30 mouse cellular contexts compared by ENCODE assay signal in the genomic region with DNA sequence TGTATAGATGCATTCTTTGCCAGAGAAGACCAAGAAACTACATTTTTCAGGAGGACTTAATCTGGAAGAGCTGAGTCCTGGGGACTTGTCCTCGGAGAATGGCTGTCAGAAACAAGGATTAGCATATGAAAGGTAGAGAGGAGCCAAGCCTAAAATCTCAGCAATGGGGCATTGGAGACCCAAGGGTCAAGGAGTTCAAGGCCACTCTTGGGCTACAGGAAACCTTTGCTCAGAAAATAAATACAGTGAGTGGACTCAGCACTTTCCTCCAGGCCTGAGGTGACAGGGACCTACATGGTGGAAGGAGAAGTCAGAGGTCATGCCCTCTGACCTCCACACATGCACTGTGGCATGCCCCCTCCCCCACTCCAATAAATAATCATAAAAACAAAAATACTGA. TPM values are rescaled to one million over a fixed set of nuclear protein-coding genes. Genes with fewer than 3 reads are reported as not detected.
A peak's percentile ranks its signal among the peaks of the same experiment; 100 is the strongest.
DNase-seq lines count a peak whose midpoint lies in the region; ATAC-seq and TF ChIP-seq lines count a peak whose summit lies in the region.
"Had no signal": no experiment of that assay in that cellular context is flagged by ENCODE, and none has a peak within 500 bp of the region (broad histone marks: within the 10 kb centered on the region; RNA-seq: fewer than 3 reads in every experiment).

No protein-coding gene starts in this region.

- in situ Hi-C loops in ES-E14 (cut with MboI; ENCODE audit: low sequenced_read_pairs in 2 of 2, unreplicated experiment in 2 of 2) = no loop called here

- H3K4me1 ChIP-seq in midbrain, embryonic 11.5 days (ENCODE audit: control insufficient read depth, insufficient read depth, low read length) = no peaks in the 10 kb centered on the region
- peaks cover 13% of the 10 kb centered on the region for H3K4me1 ChIP-seq in midbrain, embryonic 13.5 days (replicated peaks)
- peaks cover 15% of the 10 kb centered on the region in 2 experiments for H3K4me1 ChIP-seq in ES-E14 (ENCODE audit: control insufficient read depth in 2 of 2, insufficient read depth in 2 of 2, low read length in 2 of 2, poor library complexity in 1 of 2)

- H3K9ac ChIP-seq in midbrain, embryonic 11.5 days (ENCODE audit: low read length) = no peak overlapping the region
- no peak overlapping the region for H3K9ac ChIP-seq in midbrain, embryonic 13.5 days (replicated peaks)
- no peak overlapping the region for H3K9ac ChIP-seq in ES-E14 (ENCODE audit: insufficient read depth, low read depth, low read length, poor library complexity, severe bottlenecking)
- H3K9ac ChIP-seq: embryonic facial prominence, embryonic 13.5 days; embryonic facial prominence, embryonic 15.5 days; forebrain, embryonic 12.5 days had no signal

- no peaks in the 10 kb centered on the region for H3K36me3 ChIP-seq in midbrain, embryonic 11.5 days (ENCODE audit: control insufficient read depth, insufficient read depth, low read length)
- no peaks in the 10 kb centered on the region for H3K36me3 ChIP-seq in midbrain, embryonic 13.5 days
- H3K36me3 ChIP-seq in ES-E14 (ENCODE audit: control insufficient read depth, insufficient read depth, low read length, poor library complexity, severe bottlenecking) = no peaks in the 10 kb centered on the region
- H3K36me3 ChIP-seq: embryonic facial prominence, embryonic 13.5 days; embryonic facial prominence, embryonic 15.5 days; forebrain, embryonic 10.5 days; forebrain, embryonic 12.5 days had no signal

- no peaks in the 10 kb centered on the region for H3K9me3 ChIP-seq in midbrain, embryonic 11.5 days (ENCODE audit: control insufficient read depth, low read length)
- no peaks in the 10 kb centered on the region for H3K9me3 ChIP-seq in midbrain, embryonic 13.5 days
- no peaks in the 10 kb centered on the region for H3K9me3 ChIP-seq in ES-E14 (ENCODE audit: control insufficient read depth, insufficient read depth, low read depth, low read length)
- H3K9me3 ChIP-seq: embryonic facial prominence, embryonic 13.5 days; embryonic facial prominence, embryonic 15.5 days; forebrain, embryonic 10.5 days; forebrain, embryonic 12.5 days had no signal

- H3K27ac ChIP-seq in midbrain, embryonic 11.5 days (ENCODE audit: low read depth, low read length) = no peak overlapping the region
- no peak overlapping the region for H3K27ac ChIP-seq in midbrain, embryonic 13.5 days
- peak overlapping the region; percentile 18; the same call in 1 of the 2 replicates for H3K27ac ChIP-seq in ES-E14 (ENCODE audit: insufficient read depth, low read depth, low read length, poor library complexity, severe bottlenecking)
- H3K27ac ChIP-seq: embryonic facial prominence, embryonic 13.5 days; embryonic facial prominence, embryonic 15.5 days; forebrain, embryonic 10.5 days; forebrain, embryonic 12.5 days had no signal

- ATAC-seq in midbrain, embryonic 11.5 days (ENCODE audit: low FRiP score) = no peak
- ATAC-seq in midbrain, embryonic 13.5 days = no peak
- ATAC-seq: CD4-positive, CD25-positive, alpha-beta regulatory T cell, adult 4 months; forebrain, embryonic 14.5 days; forebrain, embryonic 16.5 days had no signal

- H3K4me2 ChIP-seq in midbrain, embryonic 11.5 days = no peak overlapping the region
- no peak overlapping the region for H3K4me2 ChIP-seq in midbrain, embryonic 13.5 days (replicated peaks)
- H3K4me2 ChIP-seq: embryonic facial prominence, embryonic 13.5 days; embryonic facial prominence, embryonic 15.5 days; forebrain, embryonic 12.5 days had no signal

- H3K27me3 ChIP-seq in midbrain, embryonic 11.5 days (ENCODE audit: control insufficient read depth, insufficient read depth, low read length) = peaks cover 20% of the 10 kb centered on the region
- peaks cover 32% of the 10 kb centered on the region for H3K27me3 ChIP-seq in midbrain, embryonic 13.5 days

- peak; percentile 28 for DNase-seq in midbrain, embryonic 11.5 days (ENCODE audit: low spot score, missing footprints)
- DNase-seq in ES-E14 (ENCODE audit: low read depth, low spot score) (no peak), ZHBTc4 (ENCODE audit: low read depth, low spot score) (peak; percentile 89)
- no peak for DNase-seq in spleen, postnatal 4 days (ENCODE audit: low spot score in 2 of 2)
- no peak for DNase-seq in thymus, postnatal 0 days (ENCODE audit: low spot score)
- no peak for DNase-seq in cerebellum, adult 18-20 months
- DNase-seq: adrenal gland, adult 8-10 months; adrenal gland, postnatal 14 days; adrenal gland, postnatal 36 days; B cell, adult 2 months; cerebellum, adult 11-12 months; cerebellum, adult 8-10 months; cerebellum, adult 9-11 months; cerebellum, postnatal 14 days; cerebellum, postnatal 36 days; embryo, embryonic 11 days had no signal

- WGBS in midbrain, embryonic 11.5 days = 22% methylated on average over 1 of the region's 1 CpGs
- WGBS in midbrain, embryonic 13.5 days = 14% methylated on average over 1 of the region's 1 CpGs

- no peak overlapping the region for H3K4me3 ChIP-seq in midbrain, embryonic 11.5 days (ENCODE audit: low read depth, low read length)
- H3K4me3 ChIP-seq in midbrain, embryonic 13.5 days (replicated peaks) = no peak overlapping the region
- no peak overlapping the region for H3K4me3 ChIP-seq in ES-E14 (ENCODE audit: insufficient read depth in 1 of 2, low read depth in 1 of 2, low read length in 2 of 2, poor library complexity in 1 of 2, severe bottlenecking in 1 of 2)
- H3K4me3 ChIP-seq: embryonic facial prominence, embryonic 13.5 days; embryonic facial prominence, embryonic 15.5 days; erythroblast, embryonic 14.5 days; forebrain, embryonic 10.5 days; forebrain, embryonic 12.5 days had no signal

TF ChIP-seq in ES-E14, 5 proteins besides CTCF, POLR2A, EP300 and RAD21:
- TF ChIP-seq MAFK (IDR thresholded peaks at IDR 0.05; ENCODE audit: insufficient read depth, low read depth, low read length) = peak; percentile 73
- no peak for TF ChIP-seq HCFC1 (IDR thresholded peaks at IDR 0.05; ENCODE audit: borderline replicate concordance, insufficient read depth, low read length)
- no peak for TF ChIP-seq ZNF384 (IDR thresholded peaks at IDR 0.05; ENCODE audit: low read depth, low read length)
- TF ChIP-seq CHD2 (IDR thresholded peaks at IDR 0.05; ENCODE audit: low read depth, low read length) = peak; percentile 54; the same call in 1 of the 2 replicates
TF ChIP-seq in ES-E14: peak in this region for 2.

RNA-seq across cellular contexts. Expression of gene Aqp3, which starts 3.0 kb away (rescaled TPM):
- polyA plus RNA-seq in midbrain, embryonic 11.5 days (2014; fragmentation: Nextera tagmentation; extraction: Ambion mirVana) = 1.3 and 1.6 TPM in 2 replicates
- 0.08 and 0.18 TPM in 2 replicates for polyA plus RNA-seq in midbrain, embryonic 13.5 days (2015; fragmentation: Nextera tagmentation; extraction: Ambion mirVana)
- 62.9 and 87.0 TPM in 2 replicates for total RNA-seq in ES-E14 (2012; rRNA removed)
- 5.6 and 9.1 TPM in 2 replicates for polyA plus RNA-seq in thymus, postnatal 0 days (2015; fragmentation: Nextera tagmentation; extraction: Ambion mirVana)
- total RNA-seq: adrenal gland, adult 18-20 months; adrenal gland, postnatal 14 days; CH12.LX; common myeloid progenitor, adult 5-6 weeks had no signal
- polyA plus RNA-seq: forebrain, embryonic 14.5 days had no signal

RNA-seq across cellular contexts. Expression of gene Nol6, which starts 23.3 kb away (rescaled TPM):
- 17.6 and 19.1 TPM in 2 replicates for polyA plus RNA-seq in midbrain, embryonic 11.5 days (2014; fragmentation: Nextera tagmentation; extraction: Ambion mirVana)
- 28.1 and 28.7 TPM in 2 replicates for polyA plus RNA-seq in midbrain, embryonic 13.5 days (2015; fragmentation: Nextera tagmentation; extraction: Ambion mirVana)
- 67.5 and 69.4 TPM in 2 replicates for total RNA-seq in ES-E14 (2012; rRNA removed)
- polyA plus RNA-seq in thymus, postnatal 0 days (2015; fragmentation: Nextera tagmentation; extraction: Ambion mirVana) = 12.1 and 15.8 TPM in 2 replicates

RNA-seq across cellular contexts. Expression of gene Ube2r2, which starts 34.6 kb away (rescaled TPM):
- polyA plus RNA-seq in midbrain, embryonic 11.5 days (2014; fragmentation: Nextera tagmentation; extraction: Ambion mirVana) = 95.5 and 99.0 TPM in 2 replicates
- polyA plus RNA-seq in midbrain, embryonic 13.5 days (2015; fragmentation: Nextera tagmentation; extraction: Ambion mirVana) = 76.5 and 87.8 TPM in 2 replicates
- 47.4 and 52.3 TPM in 2 replicates for total RNA-seq in ES-E14 (2012; rRNA removed)
- polyA plus RNA-seq in thymus, postnatal 0 days (2015; fragmentation: Nextera tagmentation; extraction: Ambion mirVana) = 50.9 and 56.1 TPM in 2 replicates

RNA-seq across cellular contexts. Expression of gene Aqp7, which starts 53.0 kb away (rescaled TPM):
- not detected in 2 replicates for polyA plus RNA-seq in midbrain, embryonic 11.5 days (2014; fragmentation: Nextera tagmentation; extraction: Ambion mirVana)
- 0.15 TPM in 1 of 2 replicates, not detected in the other for polyA plus RNA-seq in midbrain, embryonic 13.5 days (2015; fragmentation: Nextera tagmentation; extraction: Ambion mirVana)
- total RNA-seq in ES-E14 (2012; rRNA removed) = 0.11 TPM in 1 of 2 replicates, not detected in the other
- polyA plus RNA-seq in thymus, postnatal 0 days (2015; fragmentation: Nextera tagmentation; extraction: Ambion mirVana) = 0.86 and 1.7 TPM in 2 replicates
- total RNA-seq: CH12.LX; common myeloid progenitor, adult 5-6 weeks; MEL had no signal
- polyA plus RNA-seq: CD4-positive, CD25-positive, alpha-beta regulatory T cell, adult 4 months; embryonic facial prominence, embryonic 11.5 days; erythroblast, embryonic 14.5 days; forebrain, embryonic 12.5 days; forebrain, embryonic 14.5 days; forebrain, embryonic 16.5 days had no signal

Comparison
In these comparisons a context has a peak if more than half of its experiments do, and no peak if none do; other contexts are left out.
1. DNase-seq: peak in midbrain, embryonic 11.5 days (single experiment) and ZHBTc4 (single experiment); none in ES-E14 (single experiment), spleen, postnatal 4 days (0 of 2), thymus, postnatal 0 days (single experiment) and cerebellum, adult 18-20 months (0 of 2).